In genomic region chr15:78604255-78604654, GRCm38 (mm10) we compare ENCODE assay signal across 22 mouse cellular contexts. TPM values are rescaled to one million over a fixed set of nuclear protein-coding genes. Genes with fewer than 3 reads are reported as not detected.
A peak's percentile ranks its signal among the peaks of the same experiment; 100 is the strongest.
DNase-seq lines count a peak whose midpoint lies in the region; ATAC-seq and TF ChIP-seq lines count a peak whose summit lies in the region.
"Had no signal": no experiment of that assay in that cellular context is flagged by ENCODE, and none has a peak within 500 bp of the region (broad histone marks: within the 10 kb centered on the region; RNA-seq: fewer than 3 reads in every experiment).

No protein-coding gene starts in this region.

- H3K36me3 ChIP-seq in CH12.LX (replicated peaks in 1 of 2; ENCODE audit: control insufficient read depth in 1 of 2, insufficient read depth in 1 of 2, low read length in 1 of 2): peaks cover 62 to 95% of the 10 kb centered on the region in 2 experiments
- H3K36me3 ChIP-seq in stomach, embryonic 16.5 days (ENCODE audit: control insufficient read depth, insufficient read depth, low read length): no peaks in the 10 kb centered on the region
- H3K36me3 ChIP-seq in heart, embryonic 11.5 days (ENCODE audit: control insufficient read depth, insufficient read depth, low read length): no peaks in the 10 kb centered on the region
- no peaks in the 10 kb centered on the region for H3K36me3 ChIP-seq in midbrain, embryonic 16.5 days (ENCODE audit: control insufficient read depth, insufficient read depth, low read length)
- H3K36me3 ChIP-seq: embryonic facial prominence, embryonic 13.5 days; forebrain, embryonic 12.5 days; heart, embryonic 12.5 days; hindbrain, embryonic 10.5 days had no signal

- no peaks in the 10 kb centered on the region; the same call in 1 of the 2 replicates for H3K79me2 ChIP-seq in CH12.LX (replicated peaks; ENCODE audit: control insufficient read depth, extremely low read depth, insufficient read depth, poor library complexity, severe bottlenecking)

- no peak for TF ChIP-seq CTCF in CH12.LX (conservative IDR thresholded peaks at IDR 0.05 in 1 of 2, IDR thresholded peaks at IDR 0.05 in 1 of 2; ENCODE audit: low read depth in 2 of 2, low read length in 2 of 2)

- dilution Hi-C loops in CH12.LX (cut with MboI; ENCODE audit: extremely low pct_ligation_motif_present, extremely low pct_unique_long_range_greater_than_20kb, low sequenced_read_pairs): no loop called here

- WGBS in stomach, embryonic 16.5 days: 54% methylated on average over 6 of the region's 6 CpGs
- 64% methylated on average over 6 of the region's 6 CpGs for WGBS in heart, embryonic 11.5 days (ENCODE audit: insufficient replicate concordance)
- 78% methylated on average over 6 of the region's 6 CpGs for WGBS in midbrain, embryonic 16.5 days

- ATAC-seq in stomach, embryonic 16.5 days (ENCODE audit: insufficient read depth, low FRiP score): peak; percentile 51; the same call in 1 of the 2 replicates
- no peak for ATAC-seq in heart, embryonic 11.5 days (replicated peaks; ENCODE audit: insufficient number of reproducible peaks, low FRiP score, low TSS enrichment)
- ATAC-seq in midbrain, embryonic 16.5 days: no peak
- ATAC-seq: CD4-positive, CD25-positive, alpha-beta regulatory T cell, adult 4 months; forebrain, embryonic 16.5 days had no signal

- peaks cover 14% of the 10 kb centered on the region for H3K9me3 ChIP-seq in CH12.LX (replicated peaks; ENCODE audit: low read length)
- H3K9me3 ChIP-seq in stomach, embryonic 16.5 days (replicated peaks; ENCODE audit: control insufficient read depth, low read length): no peaks in the 10 kb centered on the region
- no peaks in the 10 kb centered on the region for H3K9me3 ChIP-seq in heart, embryonic 11.5 days (replicated peaks; ENCODE audit: control insufficient read depth, low read length)
- H3K9me3 ChIP-seq in midbrain, embryonic 16.5 days (replicated peaks; ENCODE audit: control insufficient read depth, low read length, poor library complexity, severe bottlenecking): no peaks in the 10 kb centered on the region
- H3K9me3 ChIP-seq: embryonic facial prominence, embryonic 13.5 days; forebrain, embryonic 12.5 days; heart, embryonic 12.5 days; hindbrain, embryonic 10.5 days had no signal

- H3K4me3 ChIP-seq in CH12.LX (replicated peaks in 1 of 3; ENCODE audit: low read depth in 2 of 3, low read length in 2 of 3, poor library complexity in 1 of 3): no peak overlapping the region
- H3K4me3 ChIP-seq in stomach, embryonic 16.5 days (replicated peaks; ENCODE audit: low read length): no peak overlapping the region
- no peak overlapping the region for H3K4me3 ChIP-seq in heart, embryonic 11.5 days (ENCODE audit: low read depth, low read length)
- no peak overlapping the region for H3K4me3 ChIP-seq in midbrain, embryonic 16.5 days (ENCODE audit: low read depth, low read length)
- H3K4me3 ChIP-seq: embryonic facial prominence, embryonic 13.5 days; forebrain, embryonic 12.5 days; heart, adult 2 months; heart, embryonic 12.5 days; hindbrain, embryonic 10.5 days had no signal

- no peak for TF ChIP-seq EP300 in CH12.LX (IDR thresholded peaks at IDR 0.05; ENCODE audit: low read length)

- in situ Hi-C loops in CH12.LX (cut with MboI; ENCODE audit: low pct_ligation_motif_present, low pct_unique_long_range_greater_than_20kb, low sequenced_read_pairs): no loop called here

- H3K27me3 ChIP-seq in CH12.LX (replicated peaks): no peaks in the 10 kb centered on the region
- no peaks in the 10 kb centered on the region for H3K27me3 ChIP-seq in stomach, embryonic 16.5 days (ENCODE audit: control insufficient read depth, insufficient read depth, low read length)
- H3K27me3 ChIP-seq in heart, embryonic 11.5 days (ENCODE audit: control insufficient read depth, insufficient read depth, low read length): no peaks in the 10 kb centered on the region; the same call in 1 of the 2 replicates
- no peaks in the 10 kb centered on the region for H3K27me3 ChIP-seq in midbrain, embryonic 16.5 days (ENCODE audit: control insufficient read depth, insufficient read depth, low read depth, low read length)
- H3K27me3 ChIP-seq: embryonic facial prominence, embryonic 13.5 days; forebrain, embryonic 12.5 days; heart, embryonic 12.5 days had no signal

- H3K27ac ChIP-seq in CH12.LX (ENCODE audit: insufficient read depth, low read depth): peak overlapping the region; percentile 25; the same call in 1 of the 2 replicates
- H3K27ac ChIP-seq in stomach, embryonic 16.5 days (ENCODE audit: low read length): no peak overlapping the region
- no peak overlapping the region for H3K27ac ChIP-seq in heart, embryonic 11.5 days (ENCODE audit: low read depth, low read length)
- no peak overlapping the region for H3K27ac ChIP-seq in midbrain, embryonic 16.5 days (ENCODE audit: low read length)
- H3K27ac ChIP-seq: embryonic facial prominence, embryonic 13.5 days; forebrain, embryonic 12.5 days; heart, adult 2 months; hindbrain, embryonic 10.5 days; hindbrain, embryonic 14.5 days had no signal

- TF ChIP-seq RAD21 in CH12.LX (IDR thresholded peaks at IDR 0.05; ENCODE audit: low read depth, low read length): no peak

- H3K4me1 ChIP-seq in CH12.LX (ENCODE audit: control insufficient read depth in 1 of 2, insufficient read depth in 2 of 2): peaks cover 55 to 78% of the 10 kb centered on the region in 2 experiments
- H3K4me1 ChIP-seq in stomach, embryonic 16.5 days (ENCODE audit: control insufficient read depth, insufficient read depth, low read length): no peaks in the 10 kb centered on the region
- H3K4me1 ChIP-seq in heart, embryonic 11.5 days (ENCODE audit: control insufficient read depth, insufficient read depth, low read length): no peaks in the 10 kb centered on the region
- H3K4me1 ChIP-seq in midbrain, embryonic 16.5 days (ENCODE audit: control insufficient read depth, insufficient read depth, low read length): no peaks in the 10 kb centered on the region
- H3K4me1 ChIP-seq: heart, embryonic 12.5 days had no signal

- no peak for DNase-seq in CH12.LX (ENCODE audit: extremely low read depth)
- DNase-seq in thymus, postnatal 14 days: peak; percentile 55
- DNase-seq in right cerebral cortex, postnatal 14 days: no peak
- DNase-seq: cerebellum, adult 18-20 months; cerebellum, adult 9-11 months; cerebellum, postnatal 36 days; gastrocnemius, postnatal 10 days; heart, adult 2 months had no signal

- TF ChIP-seq POLR2A in CH12.LX (IDR thresholded peaks at IDR 0.05; ENCODE audit: low read depth, low read length): no peak

- H3K4me2 ChIP-seq in CH12.LX (ENCODE audit: insufficient read depth, low read depth, poor library complexity, severe bottlenecking): no peak overlapping the region
- H3K4me2 ChIP-seq in stomach, embryonic 16.5 days (ENCODE audit: low read depth, low read length): no peak overlapping the region
- H3K4me2 ChIP-seq in heart, embryonic 11.5 days: no peak overlapping the region
- no peak overlapping the region for H3K4me2 ChIP-seq in midbrain, embryonic 16.5 days (ENCODE audit: low read length)
- H3K4me2 ChIP-seq: embryonic facial prominence, embryonic 13.5 days; forebrain, embryonic 12.5 days; heart, embryonic 12.5 days; hindbrain, embryonic 14.5 days had no signal

- H3K9ac ChIP-seq in CH12.LX (ENCODE audit: insufficient read depth, low read depth): no peak overlapping the region
- H3K9ac ChIP-seq in stomach, embryonic 16.5 days (ENCODE audit: low read length): no peak overlapping the region
- H3K9ac ChIP-seq in heart, embryonic 11.5 days (ENCODE audit: low read depth, low read length): no peak overlapping the region
- H3K9ac ChIP-seq in midbrain, embryonic 16.5 days (ENCODE audit: low read depth, low read length): no peak overlapping the region
- H3K9ac ChIP-seq: embryonic facial prominence, embryonic 13.5 days; forebrain, embryonic 12.5 days; heart, embryonic 12.5 days; hindbrain, embryonic 14.5 days had no signal

TF ChIP-seq in CH12.LX, 34 proteins besides CTCF, POLR2A, EP300 and RAD21:
- TF ChIP-seq SIN3A (IDR thresholded peaks at IDR 0.05; ENCODE audit: low read length) (no peak), JUND (conservative IDR thresholded peaks at IDR 0.05; ENCODE audit: low read depth, low read length) (no peak), BHLHE40 (IDR thresholded peaks at IDR 0.05; ENCODE audit: low read depth, low read length) (no peak), ZMIZ1 (IDR thresholded peaks at IDR 0.05; ENCODE audit: low read depth, low read length) (no peak), KAT2A (IDR thresholded peaks at IDR 0.05; ENCODE audit: insufficient replicate concordance, low read length) (no peak), ETS1 (conservative IDR thresholded peaks at IDR 0.05; ENCODE audit: low read depth, low read length) (no peak), ZKSCAN1 (IDR thresholded peaks at IDR 0.05; ENCODE audit: borderline replicate concordance, low read depth, low read length) (no peak)

RNA-seq across cellular contexts. Expression of gene Cyth4, which starts 7.4 kb away (rescaled TPM):
- total RNA-seq in CH12.LX (2012; rRNA removed): 42.2 and 51.9 TPM in 2 replicates
- total RNA-seq in CH12.LX (2014; rRNA removed): 38.6 and 39.2 TPM in 2 replicates
- polyA plus RNA-seq in CH12.LX (2012; ENCODE audit: insufficient read length, low read depth): 75.3 and 80.5 TPM in 2 replicates
- 10.0 and 12.9 TPM in 2 replicates for polyA plus RNA-seq in stomach, embryonic 16.5 days (2015; fragmentation: Nextera tagmentation; extraction: Ambion mirVana)
- polyA plus RNA-seq in heart, embryonic 11.5 days (2014; fragmentation: Nextera tagmentation; extraction: Ambion mirVana): 1.3 and 2.0 TPM in 2 replicates
- polyA plus RNA-seq in midbrain, embryonic 16.5 days (2015; fragmentation: Nextera tagmentation; extraction: Ambion mirVana): 5.0 and 5.3 TPM in 2 replicates

RNA-seq across cellular contexts. Expression of gene Rac2, which starts 31.7 kb away (rescaled TPM):
- total RNA-seq in CH12.LX (2012; rRNA removed) (314 and 453 TPM in 2 replicates), CH12.LX (2014; rRNA removed) (142 and 160 TPM in 2 replicates)
- 883 and 942 TPM in 2 replicates for polyA plus RNA-seq in CH12.LX (2012; ENCODE audit: insufficient read length, low read depth)
- polyA plus RNA-seq in stomach, embryonic 16.5 days (2015; fragmentation: Nextera tagmentation; extraction: Ambion mirVana): 21.1 and 26.2 TPM in 2 replicates
- polyA plus RNA-seq in heart, embryonic 11.5 days (2014; fragmentation: Nextera tagmentation; extraction: Ambion mirVana): 3.4 and 9.2 TPM in 2 replicates
- 1.8 and 2.3 TPM in 2 replicates for polyA plus RNA-seq in midbrain, embryonic 16.5 days (2015; fragmentation: Nextera tagmentation; extraction: Ambion mirVana)

RNA-seq across cellular contexts. Expression of gene Sstr3, which starts 59.8 kb away (rescaled TPM):
- not detected in 2 replicates for total RNA-seq in CH12.LX (2012; rRNA removed)
- total RNA-seq in CH12.LX (2014; rRNA removed): not detected in 2 replicates
- polyA plus RNA-seq in CH12.LX (2012; ENCODE audit: insufficient read length, low read depth): 0.14 and 0.36 TPM in 2 replicates
- 0.12 and 0.39 TPM in 2 replicates for polyA plus RNA-seq in stomach, embryonic 16.5 days (2015; fragmentation: Nextera tagmentation; extraction: Ambion mirVana)
- 0.04 and 0.38 TPM in 2 replicates for polyA plus RNA-seq in heart, embryonic 11.5 days (2014; fragmentation: Nextera tagmentation; extraction: Ambion mirVana)
- polyA plus RNA-seq in midbrain, embryonic 16.5 days (2015; fragmentation: Nextera tagmentation; extraction: Ambion mirVana): 0.15 and 0.16 TPM in 2 replicates
- total RNA-seq: heart, adult 2 months; heart, postnatal 25 days; MEL had no signal
- polyA plus RNA-seq: CD4-positive, CD25-positive, alpha-beta regulatory T cell, adult 4 months; embryonic facial prominence, embryonic 13.5 days; gonadal fat pad, adult 2 months; heart, adult 2 months; heart, embryonic 16.5 days had no signal

Comparison
In these comparisons a context has a peak if more than half of its experiments do, and no peak if none do; other contexts are left out.
1. RNA of gene Rac2, which starts 31.7 kb away (polyA plus RNA-seq): 883 to 942 TPM in CH12.LX; 21.1 to 26.2 TPM in stomach, embryonic 16.5 days, 3.4 to 9.2 TPM in heart, embryonic 11.5 days and 1.8 to 2.3 TPM in midbrain, embryonic 16.5 days; every median in the first group is over 10 times any median in the second.